Mouse (Mus musculus) bone marrow, adult 2 months (tissue): ENCODE results near the gene A030003K21Rik. TPM values are rescaled to one million over a fixed set of nuclear protein-coding genes. Genes with fewer than 3 reads are reported as not detected.
"Not testable (repeated sequence)": the region's sequence is repeated elsewhere in the genome, so short reads cannot be mapped to it uniquely, and the experiment has no call there.

ENCODE experiments used
- H3K27ac ChIP-seq: fragments of 200-500 bp; 2 replicates; pipeline ENCODE4 v1.5.1; 2012; ENCODE audit warnings: low read depth, mild to moderate bottlenecking, control low read depth, inconsistent platforms, low read length; ENCODE audit not compliant: control insufficient read depth, poor library complexity, insufficient read depth
- H3K4me1 ChIP-seq: fragments of 200-500 bp; 2 replicates; pipeline ENCODE4 v1.6.1; 2011; ENCODE audit warnings: low read length; ENCODE audit not compliant: control insufficient read depth, insufficient read depth
- H3K4me3 ChIP-seq: fragments of 200-500 bp; replicated peaks from 2 replicates; pipeline ENCODE3; 2011; ENCODE audit warnings: mild to moderate bottlenecking, low read depth, low read length, control low read depth; ENCODE audit not compliant: control insufficient read depth
- CTCF ChIP-seq: fragments of 200-500 bp; IDR thresholded peaks from 2 replicates; pipeline ENCODE4 v1.5.1; 2011; ENCODE audit warnings: low read length, control low read depth; ENCODE audit not compliant: control insufficient read depth, insufficient read depth
- POLR2A ChIP-seq: fragments of 200-500 bp; IDR thresholded peaks from 2 replicates; pipeline ENCODE4 v1.6.1; 2011; ENCODE audit warnings: low read depth, mild to moderate bottlenecking, control low read depth, low read length, borderline replicate concordance; ENCODE audit not compliant: control insufficient read depth
- WGBS: fragments of 180-500 bp; shearing (Covaris S2); methylation state at CpG from one replicate; pipeline ENCODE4 v1.1.7; 2018; 5-methylcytosine and 5-hydroxymethylcytosine counted together
- polyA plus RNA-seq: library from polyadenylated mRNA; stranded (reverse); fragments of >200 nt; gene quantifications from 2 replicates; pipeline ENCODE4 v1.2.4, GENCODE M21; 2011; ENCODE audit warnings: low replicate concordance; ENCODE audit not compliant: missing spikeins, insufficient read depth, insufficient read length

A030003K21Rik gene
- polyA plus RNA-seq, 1 experiment: not detected

DNA sequence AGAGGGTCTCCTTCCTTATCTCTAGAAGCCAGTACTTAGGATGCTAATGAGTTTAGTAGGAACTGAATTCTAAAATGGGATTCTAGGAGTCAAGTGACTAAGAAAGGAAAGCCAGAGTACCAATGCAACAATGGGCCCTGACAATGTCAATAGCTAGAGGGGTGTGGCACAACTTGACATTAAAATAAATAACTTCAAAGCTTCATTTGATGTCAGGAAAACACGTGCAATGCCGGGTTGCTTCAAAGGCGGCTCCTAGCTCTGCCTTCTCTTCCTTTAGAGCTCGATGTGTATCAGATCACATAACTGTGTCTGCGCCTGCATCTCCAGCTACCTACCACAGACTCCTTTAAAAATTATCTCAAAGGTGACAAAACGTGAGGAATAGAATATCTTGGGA lies 30.7 kb upstream of the A030003K21Rik start:
- 48% methylated on average over 6 of the region's 6 CpGs for WGBS
- Histone ChIP-seq H3K27ac (no peak overlapping the region), H3K4me1 (no peaks in the 10 kb centered on the region), H3K4me3 (no peak overlapping the region)
- TF ChIP-seq POLR2A: no peak
- no peak for TF ChIP-seq CTCF

DNA sequence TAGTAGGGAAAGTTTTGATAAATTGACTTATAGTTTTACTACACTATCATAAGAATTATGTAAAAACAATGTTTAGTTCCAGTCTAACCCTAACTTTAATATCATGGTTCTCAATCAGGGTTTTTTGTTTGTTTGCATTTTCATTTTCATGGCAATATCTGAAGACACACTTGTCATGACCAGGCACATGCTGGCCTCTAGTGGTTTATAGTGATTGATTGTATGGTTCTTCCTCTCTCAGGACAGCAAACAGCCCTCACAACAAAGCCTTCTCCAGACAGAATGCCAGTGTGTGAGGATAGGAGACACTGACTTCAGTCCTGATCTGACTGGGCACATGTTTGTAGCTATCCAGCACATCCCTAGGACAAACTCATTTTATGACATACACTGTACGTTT lies 30.1 kb upstream of the A030003K21Rik start:
- TF ChIP-seq CTCF (no peak), POLR2A (no peak)
- Histone ChIP-seq H3K4me3 (no peak overlapping the region), H3K4me1 (no peaks in the 10 kb centered on the region), H3K27ac (no peak overlapping the region)
- 73% methylated on average over 1 of the region's 1 CpGs for WGBS

DNA sequence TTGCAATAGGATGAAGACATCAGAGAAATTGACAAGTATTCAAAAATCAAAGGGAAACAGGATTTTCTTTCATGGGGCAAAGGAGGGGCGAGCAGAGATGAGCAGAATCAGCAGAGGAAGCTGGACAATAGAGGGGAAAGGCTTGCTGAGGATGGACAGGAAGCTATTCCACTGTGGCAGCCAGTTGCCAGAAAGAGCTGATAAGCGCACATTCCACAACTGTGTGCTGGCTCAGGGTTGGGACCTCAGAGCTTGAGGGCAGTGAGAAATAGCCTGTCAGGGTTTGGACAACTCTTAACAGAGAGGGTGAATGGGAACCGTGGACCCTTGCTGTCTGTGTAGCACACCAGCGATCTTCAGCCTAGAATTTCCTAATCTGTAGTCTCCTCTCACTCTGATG lies 28.9 kb upstream of the A030003K21Rik start:
- Histone ChIP-seq H3K27ac (no peak overlapping the region), H3K4me1 (no peaks in the 10 kb centered on the region), H3K4me3 (no peak overlapping the region)
- WGBS: 50% methylated on average over 4 of the region's 4 CpGs
- no peak for TF ChIP-seq POLR2A
- TF ChIP-seq CTCF: no peak

DNA sequence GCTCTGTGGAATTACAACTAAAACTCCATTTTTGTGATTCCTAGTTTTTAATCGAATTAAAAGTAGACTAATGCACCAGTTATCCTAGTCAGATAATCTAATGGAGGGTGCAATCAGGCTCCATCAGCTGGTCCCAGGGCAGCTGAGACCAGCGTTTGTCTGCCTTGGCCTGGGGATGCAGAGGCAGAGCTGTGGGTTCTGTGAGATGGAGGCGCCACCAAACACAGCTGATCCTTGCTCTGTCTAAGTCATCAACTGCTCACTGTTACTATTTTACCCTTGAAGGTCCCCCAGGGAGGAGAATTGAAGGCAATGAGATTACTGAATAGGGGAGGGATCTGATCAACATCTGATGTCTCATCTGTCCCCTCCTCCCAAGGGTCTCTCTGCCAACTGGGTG lies 23.2 kb upstream of the A030003K21Rik start:
- TF ChIP-seq CTCF: no peak
- no peak for TF ChIP-seq POLR2A

DNA sequence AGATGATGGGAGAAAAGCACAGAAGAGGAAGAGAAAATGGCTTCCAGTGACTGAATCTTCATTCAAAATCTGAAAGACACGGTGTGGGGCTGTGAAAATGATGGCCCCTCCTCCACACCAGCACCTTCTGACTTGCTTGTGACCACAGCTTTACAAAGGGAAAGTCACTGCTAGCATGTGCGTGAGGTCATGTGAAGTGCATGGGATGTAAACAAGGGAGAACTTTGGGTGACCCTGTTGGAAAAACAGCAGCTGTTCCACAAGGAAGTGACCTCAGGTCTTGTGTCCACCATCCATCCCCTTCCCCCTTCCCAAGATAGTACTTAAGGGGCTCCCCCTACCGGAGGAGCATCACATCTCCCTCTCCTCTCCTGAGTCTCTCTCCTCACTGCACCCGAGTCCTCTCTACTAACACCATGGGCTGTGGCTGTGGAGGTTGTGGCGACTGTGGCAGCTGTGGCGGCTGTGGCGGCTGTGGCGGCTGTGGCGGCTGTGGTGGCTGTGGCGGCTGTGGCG lies 16.7 kb upstream of the A030003K21Rik start, which contains the start of gene Gm47955:
Gm47955 (plus strand) TSS at position 417 of the 516 bp plus-strand sequence.
- 86% methylated on average over 11 of the region's 11 CpGs for WGBS
- TF ChIP-seq POLR2A (no peak), CTCF (no peak)
- H3K4me3 ChIP-seq: no peak within 1 kb of the TSS

More for the DNA sequence above, 23.2 kb upstream of the A030003K21Rik start:
- no peaks in the 10 kb centered on the region for H3K4me1 ChIP-seq
- no peak overlapping the region for H3K4me3 ChIP-seq
- WGBS: 71% methylated on average over 3 of the region's 3 CpGs
- no peak overlapping the region for H3K27ac ChIP-seq

DNA sequence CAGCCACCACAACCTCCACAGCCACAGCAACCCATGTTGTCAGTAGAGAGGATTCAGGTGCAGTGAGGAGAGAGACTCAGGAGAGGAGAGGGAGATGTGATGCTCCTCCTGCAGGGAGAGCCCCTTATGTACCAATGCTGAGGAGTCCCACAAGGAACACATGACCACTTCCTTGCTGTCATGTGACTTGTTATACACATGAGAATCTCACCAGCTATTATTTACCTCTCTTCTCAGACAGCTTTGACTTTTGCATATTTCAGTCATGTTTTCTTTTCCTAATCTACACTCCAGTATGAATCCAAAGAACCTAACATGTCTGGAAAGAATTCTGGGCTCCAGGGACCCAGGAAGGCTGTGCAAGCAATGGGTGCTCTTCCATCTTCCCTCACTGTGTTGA lies 12.7 kb upstream of the A030003K21Rik start, which contains the start of gene Gm7544:
Gm7544 (minus strand) TSS at position 101 of the 400 bp plus-strand sequence.
- not testable (repeated sequence) for H3K4me3 ChIP-seq, H3K4me1 ChIP-seq, H3K27ac ChIP-seq

More for the DNA sequence above, 16.7 kb upstream of the A030003K21Rik start, which contains the start of gene Gm47955:
- Histone ChIP-seq H3K27ac (no peak within 1 kb of the TSS), H3K4me1 (no peaks in the 10 kb centered on the region)

DNA sequence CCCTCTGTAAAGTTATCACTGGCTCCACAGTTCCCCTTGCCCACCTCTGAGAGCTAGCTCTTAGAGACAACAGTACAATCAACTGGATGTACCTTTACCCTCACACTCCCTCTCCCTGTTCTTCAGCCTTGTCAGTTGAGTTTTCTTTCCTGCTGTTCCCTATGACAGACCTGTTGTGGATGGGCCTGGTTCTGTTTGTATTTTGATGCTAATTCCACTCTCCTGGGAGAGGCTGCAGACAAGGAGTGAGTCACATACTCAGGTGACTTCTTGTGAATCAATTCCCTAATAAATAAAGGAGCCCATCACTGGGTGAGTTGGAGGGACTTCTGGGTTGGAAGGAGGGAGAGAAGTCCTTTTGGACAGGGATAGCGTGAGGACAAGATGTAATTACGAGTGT lies 5.4 kb upstream of the A030003K21Rik start:
- TF ChIP-seq CTCF (no peak), POLR2A (no peak)
- WGBS: 86% methylated on average over 2 of the region's 2 CpGs
- Histone ChIP-seq H3K4me1 (no peaks in the 10 kb centered on the region), H3K4me3 (no peak overlapping the region), H3K27ac (no peak overlapping the region)

DNA sequence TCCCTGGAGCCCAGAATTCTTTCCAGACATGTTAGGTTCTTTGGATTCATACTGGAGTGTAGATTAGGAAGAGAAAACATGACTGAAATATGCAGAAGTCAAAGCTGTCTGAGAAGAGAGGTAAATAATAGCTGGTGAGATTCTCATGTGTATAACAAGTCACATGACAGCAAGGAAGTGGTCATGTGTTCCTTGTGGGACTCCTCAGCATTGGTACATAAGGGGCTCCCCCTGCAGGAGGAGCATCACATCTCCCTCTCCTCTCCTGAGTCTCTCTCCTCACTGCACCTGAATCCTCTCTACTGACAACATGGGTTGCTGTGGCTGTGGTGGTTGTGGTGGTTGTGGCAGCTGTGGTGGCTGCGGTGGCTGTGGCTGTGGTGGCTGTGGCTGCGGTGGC lies 2.8 kb upstream of the A030003K21Rik start:
- not testable (repeated sequence) for H3K4me1 ChIP-seq, H3K27ac ChIP-seq
- 84% methylated on average over 2 of the region's 2 CpGs for WGBS

DNA sequence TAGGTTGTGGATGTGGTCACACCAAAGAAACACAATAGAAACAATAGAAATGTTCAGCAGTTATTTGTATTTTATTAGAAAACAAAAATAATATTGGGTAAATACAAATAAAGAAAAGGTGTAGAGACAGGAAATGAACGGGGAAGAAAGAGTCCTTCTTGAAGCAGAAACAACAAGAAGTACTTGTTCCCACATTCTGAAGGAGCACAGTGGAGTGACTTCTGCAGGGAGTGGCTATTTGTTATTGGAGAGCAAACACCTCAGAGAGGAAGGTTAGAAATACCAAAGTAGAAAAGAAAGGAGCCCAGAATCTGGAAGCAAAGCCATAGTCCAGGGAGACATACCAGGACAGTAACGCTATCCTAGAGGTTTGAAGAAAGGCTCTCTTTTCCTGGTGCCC lies 683 bp downstream of the A030003K21Rik start:
- not testable (repeated sequence) for H3K27ac ChIP-seq, H3K4me3 ChIP-seq, H3K4me1 ChIP-seq
- WGBS: 68% methylated on average over 1 of the region's 2 CpGs

More for the DNA sequence above, 2.8 kb upstream of the A030003K21Rik start:
- not testable (repeated sequence) for H3K4me3 ChIP-seq
